Comparison of ENCODE assay signal across 8 mouse cellular contexts in the genomic region with DNA sequence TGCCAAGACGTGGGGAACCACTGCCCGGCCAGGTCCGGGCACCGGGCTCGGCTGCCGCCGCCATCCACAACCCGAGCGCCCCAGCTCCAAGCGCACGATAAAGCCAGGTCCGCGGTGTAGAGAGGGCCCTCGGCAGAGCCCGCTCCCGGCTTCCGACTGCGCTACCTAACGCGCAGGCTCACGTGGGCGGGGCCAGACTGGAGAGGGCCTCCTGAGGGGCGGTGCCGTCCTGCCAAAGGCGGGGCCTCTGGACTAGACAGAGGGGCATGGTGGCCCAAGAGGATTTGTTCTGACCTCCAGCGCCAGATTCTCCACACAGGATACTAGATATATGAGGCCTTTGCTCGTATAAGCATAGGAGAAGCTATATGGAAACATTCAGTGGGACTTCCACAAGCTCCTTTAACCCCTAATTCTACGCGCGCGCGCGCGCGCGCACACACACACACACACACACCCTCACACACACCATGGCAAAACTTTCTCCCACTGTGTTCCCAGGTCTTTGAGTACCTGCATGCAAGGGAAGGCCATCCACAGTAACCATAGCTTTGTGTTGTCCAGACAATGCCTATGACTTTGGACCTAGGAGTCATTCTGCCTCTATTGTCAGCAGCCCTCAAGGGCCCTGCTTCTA. TPM values are rescaled to one million over a fixed set of nuclear protein-coding genes. Genes with fewer than 3 reads are reported as not detected.
DNase-seq lines count a peak whose midpoint lies in the region; ATAC-seq lines count a peak whose summit lies in the region.

No protein-coding gene starts in this region.

- ATAC-seq in activated CD4-positive, CD25-positive, alpha-beta regulatory T cell, adult 4 months = peak; percentile 96
- ATAC-seq in common myeloid progenitor, adult 5-6 weeks (replicated peaks; ENCODE audit: low read depth, poor library complexity, severe bottlenecking) = peak; percentile 98
- peak; percentile 97 for ATAC-seq in megakaryocyte, adult 5-6 weeks (ENCODE audit: poor library complexity, severe bottlenecking)

- DNase-seq in gastrocnemius, adult 8-10 months (ENCODE audit: low spot score in 2 of 2) = peak; percentile 83 to 90
- peak; percentile 90 for DNase-seq in induced T-regulatory cell, adult 2 months (ENCODE audit: low read depth)
- DNase-seq in left cerebral cortex, adult 8-10 months (ENCODE audit: low spot score in 2 of 2) = peak; percentile 80 to 90
- peak; percentile 88 to 90 for DNase-seq in right cerebral cortex, adult 2 months (ENCODE audit: low spot score in 2 of 2)
- DNase-seq in urinary bladder, postnatal 10 days (ENCODE audit: low spot score) = peak; percentile 63

RNA-seq across cellular contexts. Expression of a gene that starts 0.6 kb away (rescaled TPM):
- polyA plus RNA-seq in activated CD4-positive, CD25-positive, alpha-beta regulatory T cell, adult 4 months (2017; shearing (Covaris generic)) = 1 to 10 TPM; 8.8 to 9.8 TPM
- 6.6 and 12.9 TPM in 2 replicates for total RNA-seq in common myeloid progenitor, adult 5-6 weeks (2017)
- 1 to 10 TPM; 8.3 to 9.8 (median 9.2) TPM for total RNA-seq in gastrocnemius, adult 8-10 months (2022)
- total RNA-seq in left cerebral cortex, adult 8-10 months (2022) = 10 to 100 TPM; 19.0 to 25.3 (median 23.0) TPM
- 14.0 and 17.4 TPM in 2 replicates for total RNA-seq in megakaryocyte, adult 5-6 weeks (2015)
- total RNA-seq in megakaryocyte, adult 5-6 weeks (2017) = 6.3 and 9.9 TPM in 2 replicates

RNA-seq across cellular contexts. Expression of a gene that starts 8.7 kb away (rescaled TPM):
- 1 to 10 TPM; 4.4 to 4.5 TPM for polyA plus RNA-seq in activated CD4-positive, CD25-positive, alpha-beta regulatory T cell, adult 4 months (2017; shearing (Covaris generic))
- total RNA-seq in common myeloid progenitor, adult 5-6 weeks (2017) = 6.2 and 12.8 TPM in 2 replicates
- 1 to 10 TPM; 2.6 to 4.6 (median 3.1) TPM for total RNA-seq in gastrocnemius, adult 8-10 months (2022)
- total RNA-seq in left cerebral cortex, adult 8-10 months (2022) = 10 to 100 TPM; 47.3 to 67.4 (median 51.3) TPM
- total RNA-seq in megakaryocyte, adult 5-6 weeks (2015) = 5.2 and 5.9 TPM in 2 replicates
- total RNA-seq in megakaryocyte, adult 5-6 weeks (2017) = 6.8 and 15.6 TPM in 2 replicates

RNA-seq across cellular contexts. Expression of a gene that starts 14.6 kb away (rescaled TPM):
- polyA plus RNA-seq in activated CD4-positive, CD25-positive, alpha-beta regulatory T cell, adult 4 months (2017; shearing (Covaris generic)) = under 1 TPM in 1 of 2 experiments, not detected in 1; 0.31 TPM
- total RNA-seq in common myeloid progenitor, adult 5-6 weeks (2017) = 3.9 and 5.1 TPM in 2 replicates
- not detected for total RNA-seq in gastrocnemius, adult 8-10 months (2022)
- 1 to 10 TPM; 1.0 to 1.3 (median 1.1) TPM for total RNA-seq in left cerebral cortex, adult 8-10 months (2022)
- 0.02 and 0.57 TPM in 2 replicates for total RNA-seq in megakaryocyte, adult 5-6 weeks (2015)
- 0.04 and 0.77 TPM in 2 replicates for total RNA-seq in megakaryocyte, adult 5-6 weeks (2017)

RNA-seq across cellular contexts. Expression of a gene that starts 31.2 kb away (rescaled TPM):
- polyA plus RNA-seq in activated CD4-positive, CD25-positive, alpha-beta regulatory T cell, adult 4 months (2017; shearing (Covaris generic)) = 10 to 100 TPM; 36.5 to 39.2 TPM
- 17.2 and 19.9 TPM in 2 replicates for total RNA-seq in common myeloid progenitor, adult 5-6 weeks (2017)
- 1 to 10 TPM; 6.9 to 9.2 (median 8.0) TPM for total RNA-seq in gastrocnemius, adult 8-10 months (2022)
- total RNA-seq in left cerebral cortex, adult 8-10 months (2022) = 10 to 100 TPM; 37.1 to 43.1 (median 39.5) TPM
- total RNA-seq in megakaryocyte, adult 5-6 weeks (2015) = 18.7 and 21.5 TPM in 2 replicates
- 8.7 and 11.7 TPM in 2 replicates for total RNA-seq in megakaryocyte, adult 5-6 weeks (2017)

RNA-seq across cellular contexts. Expression of a gene that starts 31.2 kb away (rescaled TPM):
- 10 to 100 TPM; 66.0 to 73.0 TPM for polyA plus RNA-seq in activated CD4-positive, CD25-positive, alpha-beta regulatory T cell, adult 4 months (2017; shearing (Covaris generic))
- 102 and 105 TPM in 2 replicates for total RNA-seq in common myeloid progenitor, adult 5-6 weeks (2017)
- 10 to 100 TPM in 2 of 4 experiments, 1 to 10 TPM in 2; 9.3 to 12.6 (median 10.3) TPM for total RNA-seq in gastrocnemius, adult 8-10 months (2022)
- 100 to 1,000 TPM in 1 of 4 experiments, 10 to 100 TPM in 3; 97.5 to 105 (median 99.5) TPM for total RNA-seq in left cerebral cortex, adult 8-10 months (2022)
- total RNA-seq in megakaryocyte, adult 5-6 weeks (2015) = 78.9 and 80.8 TPM in 2 replicates
- total RNA-seq in megakaryocyte, adult 5-6 weeks (2017) = 110 and 120 TPM in 2 replicates

Comparison
In these comparisons a context has a peak if more than half of its experiments do, and no peak if none do; other contexts are left out.
1. Peak in every context shown above with its lines: DNase-seq and ATAC-seq.